Mouse (Mus musculus): ENCODE measurements around the gene Armh2. TPM values are rescaled to one million over a fixed set of nuclear protein-coding genes. Genes with fewer than 3 reads are reported as not detected.

The Armh2 gene
- total RNA-seq (2021): not detected

GRCm38 (mm10) chr13:24741028-24741427 is at the start of gene Armh2:
Gene Armh2, plus strand, starts transcription at chr13:24741232.
- DNase-seq: no peak
- intact Hi-C loops (cut with DNase I): no loop called here

DNA sequence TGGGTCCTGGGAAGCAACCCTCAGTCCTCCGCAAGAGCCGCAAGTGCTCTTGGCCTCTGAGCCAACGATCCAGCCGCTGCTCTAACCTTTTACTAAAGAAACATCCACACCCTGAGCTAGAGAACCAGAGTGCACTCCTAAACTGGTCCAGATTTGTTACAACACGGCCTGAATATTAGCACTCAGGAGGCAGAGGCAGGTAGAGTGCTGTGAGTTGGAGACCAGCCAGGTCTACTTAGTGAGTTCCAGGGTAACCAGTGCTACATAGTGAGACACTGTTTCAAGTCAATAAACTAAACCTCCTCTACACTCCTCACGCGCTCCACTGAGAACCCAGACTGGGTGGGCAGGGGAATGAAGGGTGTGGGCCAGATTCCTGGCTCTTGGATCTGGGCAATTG is 47.7 kb upstream of the Armh2 start:
- DNase-seq: no peak
- intact Hi-C loops (cut with DNase I): no loop called here

DNA sequence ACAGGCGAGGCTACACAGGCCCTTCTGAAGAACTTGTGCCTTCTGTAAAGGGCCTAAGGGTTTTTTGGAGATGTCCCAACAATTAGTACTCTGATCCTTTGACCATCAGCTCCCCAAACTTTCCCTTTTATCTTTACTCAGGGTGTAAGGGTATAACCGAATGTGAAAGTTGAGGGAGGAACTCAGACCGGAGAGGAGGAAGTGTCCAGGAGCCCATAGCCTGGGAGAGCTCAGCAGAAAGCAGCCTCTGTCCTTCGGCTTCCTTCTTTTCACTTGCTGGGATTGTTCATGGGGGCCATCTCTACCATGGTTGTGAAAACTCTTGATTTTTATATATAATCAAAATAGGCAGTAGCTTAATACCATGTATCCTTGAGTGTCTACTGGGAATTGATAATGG is 42.3 kb upstream of the Armh2 start:
- no peak for DNase-seq
- intact Hi-C loops (cut with DNase I): no loop called here

- DNase-seq: no peak
- intact Hi-C loops (cut with DNase I): no loop called here
These were observed 38.9 kb upstream of the Armh2 start for GRCm38 (mm10) chr13:24702128-24702527.

- DNase-seq: no peak
- intact Hi-C loops (cut with DNase I): loop anchor here (5.0 kb wide), 1 partner anchor 67 kb away; no protein-coding TSS in a partner anchor
These were observed 31.2 kb upstream of the Armh2 start for GRCm38 (mm10) chr13:24709656-24710396.

GRCm38 (mm10) chr13:24710968-24711367 is 30.1 kb upstream of the Armh2 start:
- intact Hi-C loops (cut with DNase I): loop anchor here (5.0 kb wide), 1 partner anchor 66 kb away; no protein-coding TSS in a partner anchor
- no peak for DNase-seq

- DNase-seq: no peak
- intact Hi-C loops (cut with DNase I): loop anchor here (1.0 to 5.0 kb wide), 3 partner anchors 65 to 230 kb away; no protein-coding TSS in a partner anchor
These were observed 28.4 kb upstream of the Armh2 start for GRCm38 (mm10) chr13:24712581-24713130.

GRCm38 (mm10) chr13:24713434-24714000 is 27.5 kb upstream of the Armh2 start:
- DNase-seq: peak; percentile 93 to 95
- intact Hi-C loops (cut with DNase I): loop anchor here (1.0 to 5.0 kb wide), 3 partner anchors 64 to 231 kb away; no protein-coding TSS in a partner anchor

DNA sequence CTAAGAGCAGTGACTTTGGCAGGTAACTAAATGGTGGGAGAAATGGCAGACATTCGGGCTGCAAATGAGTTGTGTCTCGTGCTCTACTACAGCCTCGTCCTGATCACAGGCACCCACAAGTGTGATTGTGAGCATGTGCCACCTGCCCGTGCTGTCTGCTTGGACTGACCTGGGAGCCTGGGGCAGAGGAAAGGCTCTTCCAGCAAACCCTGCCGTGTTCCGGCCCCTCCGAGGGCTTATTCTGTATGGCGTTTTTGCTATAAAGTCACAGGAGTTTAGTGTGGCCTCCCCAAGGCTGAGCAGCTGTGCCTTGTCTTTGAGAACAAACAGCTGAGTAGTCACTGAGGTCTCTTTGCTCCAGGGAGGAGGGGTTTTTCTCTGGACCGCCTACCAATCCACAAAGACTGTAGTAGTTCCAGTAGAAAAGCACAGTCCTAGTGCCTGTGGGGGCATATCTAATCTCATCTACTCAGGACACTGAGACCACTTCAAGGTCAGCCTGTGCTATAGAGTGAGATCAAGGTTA is 26.6 kb upstream of the Armh2 start:
- DNase-seq: no peak
- intact Hi-C loops (cut with DNase I): loop anchor here (5.0 kb wide), 1 partner anchor 63 kb away; no protein-coding TSS in a partner anchor

- intact Hi-C loops (cut with DNase I): no loop called here
- no peak for DNase-seq
These were observed 25.4 kb upstream of the Armh2 start for GRCm38 (mm10) chr13:24715601-24716000.

- no peak for DNase-seq
- intact Hi-C loops (cut with DNase I): no loop called here
These were observed 24.6 kb upstream of the Armh2 start for GRCm38 (mm10) chr13:24716441-24716840.

- no peak for DNase-seq
- intact Hi-C loops (cut with DNase I): no loop called here
These were observed 23.4 kb upstream of the Armh2 start for GRCm38 (mm10) chr13:24717677-24718076.

DNA sequence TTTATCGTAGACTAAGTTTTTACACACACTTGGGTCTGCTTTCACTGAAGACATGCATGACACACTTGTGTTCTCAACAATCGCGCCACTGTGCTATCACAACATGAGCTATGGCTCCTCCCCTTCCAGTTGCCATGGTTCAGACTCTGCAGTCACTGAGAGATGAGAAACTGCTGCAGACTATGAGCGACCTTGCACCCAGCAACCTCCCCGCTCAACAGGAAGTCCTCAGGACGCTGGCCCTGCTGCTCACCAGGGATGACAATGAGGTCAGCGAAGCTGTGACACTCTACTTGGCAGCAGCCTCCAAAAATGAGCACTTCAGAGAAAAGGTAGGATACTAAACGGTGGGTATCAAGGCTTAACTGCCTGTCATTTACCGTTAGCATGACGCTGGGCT is 19.5 kb upstream of the Armh2 start:
- no peak for DNase-seq
- intact Hi-C loops (cut with DNase I): no loop called here

GRCm38 (mm10) chr13:24723699-24724394 is 17.2 kb upstream of the Armh2 start:
- intact Hi-C loops (cut with DNase I): no loop called here
- no peak for DNase-seq

DNA sequence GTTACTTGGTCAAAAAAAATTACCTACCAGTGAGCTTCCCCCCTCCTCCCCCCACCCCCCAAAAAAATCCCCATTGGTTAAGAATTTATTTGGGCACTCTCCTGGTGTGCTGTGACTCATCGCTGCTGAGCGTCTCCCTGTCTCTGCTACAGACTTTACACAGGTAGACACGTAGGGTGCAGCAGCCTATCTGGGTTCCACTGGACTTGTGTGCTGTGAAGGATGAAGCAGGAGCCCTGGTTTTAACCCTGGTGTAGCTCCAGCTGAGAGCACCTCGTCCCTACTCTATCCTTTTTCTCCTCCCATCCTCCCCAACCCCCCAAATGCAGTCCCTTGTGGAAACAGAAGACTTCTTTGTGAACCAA is 16.7 kb upstream of the Armh2 start:
- intact Hi-C loops (cut with DNase I): no loop called here
- no peak for DNase-seq

DNA sequence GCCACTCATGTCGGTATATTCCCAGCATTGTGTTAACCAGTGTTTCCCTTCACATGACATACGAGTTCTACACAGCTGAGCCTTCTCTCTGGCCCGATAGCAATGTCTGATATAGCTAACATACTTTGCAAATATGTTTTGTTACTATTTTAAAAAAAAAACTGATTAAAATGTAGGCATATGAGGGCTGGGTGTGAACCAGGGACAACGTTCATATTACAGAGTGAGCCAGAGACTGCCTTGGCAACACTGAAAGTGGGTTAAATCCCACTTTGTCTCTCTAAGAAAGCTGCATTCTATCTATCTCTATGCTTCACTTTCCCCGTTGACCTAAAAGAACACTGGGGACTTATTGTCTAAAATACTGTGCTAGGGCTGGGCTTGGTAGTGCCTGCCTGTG is 11.9 kb upstream of the Armh2 start:
- intact Hi-C loops (cut with DNase I): no loop called here
- DNase-seq: no peak

DNA sequence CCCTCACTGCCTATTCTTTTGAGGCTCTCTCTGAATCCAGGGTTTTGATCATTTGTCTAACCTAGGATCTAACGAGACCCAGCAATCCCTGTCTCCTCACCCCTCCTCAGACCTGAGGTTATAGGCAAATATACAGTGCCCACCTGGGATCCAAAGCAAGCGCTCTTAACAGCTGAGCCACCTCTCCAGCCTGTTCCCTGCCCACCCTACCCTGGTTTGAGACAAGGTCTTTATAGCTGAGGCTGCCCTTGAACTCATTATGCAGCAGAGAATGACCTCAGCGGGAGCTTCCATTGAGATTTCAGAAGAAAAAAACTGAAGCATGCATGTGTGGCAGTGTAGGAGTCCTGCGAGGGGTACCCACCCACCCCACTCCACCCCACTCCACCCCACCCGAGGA is 6.5 kb upstream of the Armh2 start:
- intact Hi-C loops (cut with DNase I): no loop called here

DNA sequence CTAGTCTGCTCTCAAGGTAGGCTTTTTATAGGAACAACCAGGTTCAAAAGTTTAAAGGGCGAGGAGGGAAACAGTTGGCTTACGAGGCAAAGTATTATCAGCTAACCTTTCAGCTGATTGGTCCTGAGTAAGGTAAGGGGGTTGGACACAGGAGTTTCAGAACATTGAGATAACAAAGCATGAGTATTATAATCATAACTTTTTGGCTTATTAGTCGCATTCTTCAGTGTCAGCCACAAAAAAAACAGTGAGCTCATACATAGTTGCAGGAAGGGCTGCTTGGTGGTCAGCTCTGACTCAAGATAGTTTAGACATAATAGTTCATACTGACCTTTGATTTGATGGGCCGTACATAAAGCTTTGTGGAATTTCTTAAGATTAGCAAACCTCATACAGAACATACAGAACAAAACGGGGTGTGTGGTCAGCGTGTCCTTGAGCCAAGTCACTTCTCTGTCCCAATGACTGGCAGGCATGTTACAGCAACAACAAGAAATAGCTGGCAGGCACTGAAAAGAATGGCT is 5.4 kb upstream of the Armh2 start:
- intact Hi-C loops (cut with DNase I): no loop called here
- peak; percentile 52 to 61 for DNase-seq

More for the DNA sequence above, 6.5 kb upstream of the Armh2 start:
- no peak for DNase-seq

DNA sequence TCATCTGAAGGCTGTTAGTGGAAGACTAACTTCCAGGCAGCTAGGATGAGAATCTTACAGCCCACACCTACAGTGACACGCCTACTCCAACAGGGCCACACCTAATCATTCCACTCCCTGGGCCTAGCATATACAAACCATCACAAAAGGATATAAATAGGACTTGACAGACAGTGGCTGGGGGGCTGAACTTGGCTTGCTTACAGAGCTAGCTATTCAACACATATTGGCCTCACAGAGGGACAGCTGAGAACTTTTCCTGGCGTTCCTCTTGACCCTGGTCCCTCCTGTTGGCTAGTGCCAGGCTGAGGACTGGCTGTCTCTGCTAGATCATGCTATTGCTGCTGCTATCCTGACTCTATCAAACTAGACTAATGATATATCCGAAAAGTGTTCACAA is 6.8 kb downstream of the Armh2 start:
- DNase-seq: peak; percentile 39 to 49

DNA sequence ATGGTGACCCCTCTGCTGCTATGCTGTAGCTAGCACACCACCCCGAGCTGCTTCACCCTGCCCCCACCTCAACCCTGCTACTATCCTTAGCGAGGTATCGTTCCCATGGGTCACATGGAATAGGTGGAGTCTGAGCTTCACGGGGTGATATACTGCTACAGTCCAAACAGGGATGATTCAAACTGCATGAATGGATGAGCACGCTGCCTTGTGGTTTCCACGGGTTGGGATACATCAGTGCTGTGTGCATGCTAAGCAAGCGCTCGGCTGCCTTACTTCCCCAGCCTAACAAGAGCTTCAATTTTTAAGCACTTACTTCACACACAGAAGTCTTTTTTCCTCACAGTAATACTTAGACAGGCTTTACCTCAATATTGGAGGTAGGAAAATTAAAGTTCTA is 9.8 kb downstream of the Armh2 start:
- no peak for DNase-seq
- intact Hi-C loops (cut with DNase I): no loop called here

More for the DNA sequence above, 6.8 kb downstream of the Armh2 start:
- intact Hi-C loops (cut with DNase I): no loop called here

- no peak for DNase-seq
- intact Hi-C loops (cut with DNase I): no loop called here
These were observed 10.4 kb downstream of the Armh2 start for GRCm38 (mm10) chr13:24751396-24751795.

Data from heart, postnatal 10 days (tissue).